Mouse (Mus musculus) thymus, adult 2 months (tissue): ENCODE results near the gene Olfr287. TPM values are rescaled to one million over a fixed set of nuclear protein-coding genes. Genes with fewer than 3 reads are reported as not detected.

Source experiments
- DNase-seq: peaks from one replicate; pipeline ENCODE4 v3.0.0; 2021
- H3K27ac ChIP-seq: fragments of 200-500 bp; 2 replicates; pipeline ENCODE4 v1.5.1; 2012; ENCODE audit warnings: low read length, control low read depth; ENCODE audit not compliant: control insufficient read depth, insufficient read depth
- H3K27me3 ChIP-seq: fragments of 200-500 bp; 2 replicates; pipeline ENCODE4 v1.6.1; 2012; ENCODE audit warnings: mild to moderate bottlenecking, low read length, moderate library complexity, mixed read lengths; ENCODE audit not compliant: control insufficient read depth, insufficient read depth
- H3K36me3 ChIP-seq: fragments of 200-500 bp; 2 replicates; pipeline ENCODE4 v1.6.1; 2012; ENCODE audit warnings: mild to moderate bottlenecking, low read length, moderate library complexity; ENCODE audit not compliant: control insufficient read depth, insufficient read depth
- H3K4me1 ChIP-seq: fragments of 200-500 bp; replicated peaks from 2 replicates; pipeline ENCODE4 v1.6.1; 2012; ENCODE audit warnings: low read length; ENCODE audit not compliant: control insufficient read depth, insufficient read depth
- H3K4me3 ChIP-seq: fragments of 200-500 bp; 2 replicates; pipeline ENCODE4 v1.5.1; 2012; ENCODE audit warnings: mild to moderate bottlenecking, low read length, control low read depth, moderate library complexity; ENCODE audit not compliant: control insufficient read depth, insufficient read depth
- CTCF ChIP-seq: fragments of 200-500 bp; IDR thresholded peaks from 2 replicates; pipeline ENCODE4 v1.5.1; 2012; ENCODE audit warnings: mild to moderate bottlenecking, control low read depth, low read length, moderate library complexity, borderline replicate concordance; ENCODE audit not compliant: control insufficient read depth, poor library complexity, insufficient read depth; ENCODE audit errors: extremely low read depth
- POLR2A ChIP-seq: fragments of 200-500 bp; IDR thresholded peaks from 2 replicates; pipeline ENCODE4 v1.6.1; 2012; ENCODE audit warnings: mild to moderate bottlenecking, low read length, control low read depth, moderate library complexity; ENCODE audit not compliant: control insufficient read depth, poor library complexity, insufficient read depth; ENCODE audit errors: extremely low read depth
- WGBS: fragments of 180-500 bp; shearing (Covaris S2); methylation state at CpG from one replicate; pipeline ENCODE4 v1.1.7; 2018; 5-methylcytosine and 5-hydroxymethylcytosine counted together
- polyA plus RNA-seq: library from polyadenylated mRNA; depleted of rRNA; stranded (reverse); fragments of >200 nt; gene quantifications from 2 replicates; pipeline ENCODE4 v1.2.3, GENCODE M21; 2012

Olfr287 gene
- polyA plus RNA-seq, 1 experiment = 0.22 TPM

GRCm38 (mm10) chr15:98170917-98171316 lies 49.9 kb downstream of the Olfr287 start:
- no peak for DNase-seq
- no peak overlapping the region for H3K27ac ChIP-seq
- peaks cover 8% of the 10 kb centered on the region; the same call in 1 of the 2 replicates for H3K27me3 ChIP-seq
- H3K4me3 ChIP-seq = no peak overlapping the region
- 65% methylated on average over 9 of the region's 9 CpGs for WGBS
- TF ChIP-seq CTCF (no peak), POLR2A (no peak)
- H3K36me3 ChIP-seq = no peaks in the 10 kb centered on the region
- H3K4me1 ChIP-seq = no peaks in the 10 kb centered on the region

GRCm38 (mm10) chr15:98170365-98170764 lies 50.5 kb downstream of the Olfr287 start:
- no peak overlapping the region for H3K4me3 ChIP-seq
- H3K4me1 ChIP-seq = no peaks in the 10 kb centered on the region
- TF ChIP-seq POLR2A = no peak
- TF ChIP-seq CTCF = no peak
- H3K27ac ChIP-seq = no peak overlapping the region
- H3K36me3 ChIP-seq = no peaks in the 10 kb centered on the region
- WGBS = 18% methylated on average over 7 of the region's 7 CpGs
- H3K27me3 ChIP-seq = peaks cover 8% of the 10 kb centered on the region; the same call in 1 of the 2 replicates
- no peak for DNase-seq

GRCm38 (mm10) chr15:98168622-98169004 lies 52.2 kb downstream of the Olfr287 start:
- TF ChIP-seq POLR2A = no peak
- TF ChIP-seq CTCF = no peak
- H3K27me3 ChIP-seq = peaks cover 8% of the 10 kb centered on the region; the same call in 1 of the 2 replicates

GRCm38 (mm10) chr15:98167645-98168621 lies 52.9 kb downstream of the Olfr287 start:
- peaks cover 8% of the 10 kb centered on the region; the same call in 1 of the 2 replicates for H3K27me3 ChIP-seq
- H3K4me1 ChIP-seq = no peaks in the 10 kb centered on the region
- no peak for TF ChIP-seq CTCF
- no peak for TF ChIP-seq POLR2A
- no peak overlapping the region for H3K27ac ChIP-seq
- DNase-seq = peak; percentile 70
- no peaks in the 10 kb centered on the region for H3K36me3 ChIP-seq
- 6% methylated on average over 69 of the region's 69 CpGs for WGBS
- 0 out of 2 replicates have a peak overlapping the region, but pooled peaks have one; percentile 4 for H3K4me3 ChIP-seq

More at GRCm38 (mm10) chr15:98168622-98169004, 52.2 kb downstream of the Olfr287 start:
- no peaks in the 10 kb centered on the region for H3K36me3 ChIP-seq
- 15% methylated on average over 19 of the region's 19 CpGs for WGBS
- no peaks in the 10 kb centered on the region for H3K4me1 ChIP-seq
- DNase-seq = no peak
- no peak overlapping the region for H3K4me3 ChIP-seq
- no peak overlapping the region for H3K27ac ChIP-seq

GRCm38 (mm10) chr15:98166963-98167644 lies 53.8 kb downstream of the Olfr287 start, which contains the start of gene Ccdc184:
Ccdc184 (plus strand) TSS chr15:98167158.
- H3K4me1 ChIP-seq = no peaks in the 10 kb centered on the region
- no peaks in the 10 kb centered on the region for H3K36me3 ChIP-seq
- DNase-seq = no peak
- no peak for TF ChIP-seq POLR2A
- TF ChIP-seq CTCF = no peak
- H3K27me3 ChIP-seq = peaks cover 8% of the 10 kb centered on the region; the same call in 1 of the 2 replicates
- H3K27ac ChIP-seq = no peak within 1 kb of the TSS
- WGBS = 10% methylated on average over 18 of the region's 18 CpGs
- 0 out of 2 replicates have a peak within 1 kb of the TSS, but pooled peaks have one; percentile 4 for H3K4me3 ChIP-seq

- WGBS = 89% methylated on average over 5 of the region's 5 CpGs
- Histone ChIP-seq H3K36me3 (no peaks in the 10 kb centered on the region), H3K4me3 (no peak within 1 kb of the TSS), H3K27ac (no peak within 1 kb of the TSS), H3K4me1 (no peaks in the 10 kb centered on the region), H3K27me3 (peaks cover 5% of the 10 kb centered on the region; the same call in 1 of the 2 replicates)
- DNase-seq = no peak
- TF ChIP-seq POLR2A = no peak
These were observed 55.3 kb downstream of the Olfr287 start, which contains the start of gene Asb8 for GRCm38 (mm10) chr15:98165525-98165924. Asb8 (minus strand) TSS chr15:98165625.
